Mouse (Mus musculus): ENCODE measurements around the gene Eno2. TPM values are rescaled to one million over a fixed set of nuclear protein-coding genes. Genes with fewer than 3 reads are reported as not detected.
A peak's percentile ranks its signal among the peaks of the same experiment; 100 is the strongest.
"Not testable (repeated sequence)": the region's sequence is repeated elsewhere in the genome, so short reads cannot be mapped to it uniquely, and the experiment has no call there.

Gene Eno2
- polyA plus RNA-seq, 1 experiment from 2014 or later: 2.6 TPM

GRCm38 (mm10) chr6:124808358-124809012 lies 39.0 kb upstream of the Eno2 start, which contains the start of gene Spsb2:
Spsb2 (plus strand) TSS chr6:124808661.
- ATAC-seq (replicated peaks; ENCODE audit: low FRiP score) (peak; percentile 65), DNase-seq (ENCODE audit: low spot score) (peak; percentile 84)

GRCm38 (mm10) chr6:124807986-124808357 lies 38.5 kb upstream of the Eno2 start:
- ATAC-seq (replicated peaks; ENCODE audit: low FRiP score) (no peak), DNase-seq (ENCODE audit: low spot score) (no peak)
- H3K27me3 ChIP-seq (replicated peaks; ENCODE audit: control insufficient read depth, insufficient read depth, low read length): no peaks in the 10 kb centered on the region
- H3K36me3 ChIP-seq (ENCODE audit: control insufficient read depth, insufficient read depth, low read length): peaks cover 22% of the 10 kb centered on the region
- H3K4me3 ChIP-seq (ENCODE audit: low read depth, low read length): peak overlapping the region; percentile 68
- H3K4me1 ChIP-seq (replicated peaks; ENCODE audit: control insufficient read depth, insufficient read depth, low read length): peaks cover 47% of the 10 kb centered on the region
- WGBS: 66% methylated on average over 6 of the region's 6 CpGs
- peak overlapping the region; percentile 96 for H3K4me2 ChIP-seq
- H3K9ac ChIP-seq (ENCODE audit: low read depth, low read length): peak overlapping the region; percentile 81
- H3K9me3 ChIP-seq (ENCODE audit: control insufficient read depth, low read length): no peaks in the 10 kb centered on the region
- peak overlapping the region; percentile 96 for H3K27ac ChIP-seq (ENCODE audit: low read depth, low read length)

More at GRCm38 (mm10) chr6:124808358-124809012, 39.0 kb upstream of the Eno2 start, which contains the start of gene Spsb2:
- Histone ChIP-seq H3K9me3 (ENCODE audit: control insufficient read depth, low read length) (no peaks in the 10 kb centered on the region), H3K4me2 (peak within 1 kb of the TSS; percentile 96), H3K27ac (ENCODE audit: low read depth, low read length) (peak within 1 kb of the TSS; percentile 96), H3K9ac (ENCODE audit: low read depth, low read length) (peak within 1 kb of the TSS; percentile 81), H3K27me3 (replicated peaks; ENCODE audit: control insufficient read depth, insufficient read depth, low read length) (no peaks in the 10 kb centered on the region), H3K4me3 (ENCODE audit: low read depth, low read length) (peak within 1 kb of the TSS; percentile 68), H3K36me3 (ENCODE audit: control insufficient read depth, insufficient read depth, low read length) (peaks cover 22% of the 10 kb centered on the region), H3K4me1 (replicated peaks; ENCODE audit: control insufficient read depth, insufficient read depth, low read length) (peaks cover 47% of the 10 kb centered on the region)
- WGBS: 3% methylated on average over 29 of the region's 29 CpGs

- Histone ChIP-seq H3K9ac (ENCODE audit: low read depth, low read length) (no peak overlapping the region), H3K27me3 (replicated peaks; ENCODE audit: control insufficient read depth, insufficient read depth, low read length) (no peaks in the 10 kb centered on the region), H3K4me2 (no peak overlapping the region; the same call in 1 of the 2 replicates), H3K4me3 (ENCODE audit: low read depth, low read length) (no peak overlapping the region), H3K27ac (ENCODE audit: low read depth, low read length) (no peak overlapping the region), H3K9me3 (ENCODE audit: control insufficient read depth, low read length) (no peaks in the 10 kb centered on the region), H3K36me3 (ENCODE audit: control insufficient read depth, insufficient read depth, low read length) (peaks cover 21% of the 10 kb centered on the region), H3K4me1 (replicated peaks; ENCODE audit: control insufficient read depth, insufficient read depth, low read length) (peaks cover 44% of the 10 kb centered on the region)
- DNase-seq (ENCODE audit: low spot score) (no peak), ATAC-seq (replicated peaks; ENCODE audit: low FRiP score) (no peak)
- 85% methylated on average over 4 of the region's 4 CpGs for WGBS
Observed at GRCm38 (mm10) chr6:124807366-124807765, 37.9 kb upstream of the Eno2 start.

- peak overlapping the region; percentile 47 for H3K4me3 ChIP-seq (ENCODE audit: low read depth, low read length)
- H3K27ac ChIP-seq (ENCODE audit: low read depth, low read length): peak overlapping the region; percentile 83
- H3K9me3 ChIP-seq (ENCODE audit: control insufficient read depth, low read length): no peaks in the 10 kb centered on the region
- 75% methylated on average over 7 of the region's 7 CpGs for WGBS
- H3K27me3 ChIP-seq (replicated peaks; ENCODE audit: control insufficient read depth, insufficient read depth, low read length): no peaks in the 10 kb centered on the region
- H3K36me3 ChIP-seq (ENCODE audit: control insufficient read depth, insufficient read depth, low read length): peaks cover 13% of the 10 kb centered on the region
- DNase-seq (ENCODE audit: low spot score): no peak
- H3K4me2 ChIP-seq: peak overlapping the region; percentile 79
- peak overlapping the region; percentile 54 for H3K9ac ChIP-seq (ENCODE audit: low read depth, low read length)
- peaks cover 36% of the 10 kb centered on the region for H3K4me1 ChIP-seq (replicated peaks; ENCODE audit: control insufficient read depth, insufficient read depth, low read length)
- no peak for ATAC-seq (replicated peaks; ENCODE audit: low FRiP score)
Observed at GRCm38 (mm10) chr6:124806446-124807140, 37.1 kb upstream of the Eno2 start.

GRCm38 (mm10) chr6:124805341-124806321 lies 36.2 kb upstream of the Eno2 start:
- 2% methylated on average over 34 of the region's 34 CpGs for WGBS
- Histone ChIP-seq H3K27ac (ENCODE audit: low read depth, low read length) (peak overlapping the region; percentile 83), H3K36me3 (ENCODE audit: control insufficient read depth, insufficient read depth, low read length) (peaks cover 8% of the 10 kb centered on the region), H3K9me3 (ENCODE audit: control insufficient read depth, low read length) (no peaks in the 10 kb centered on the region), H3K27me3 (replicated peaks; ENCODE audit: control insufficient read depth, insufficient read depth, low read length) (no peaks in the 10 kb centered on the region), H3K4me3 (ENCODE audit: low read depth, low read length) (peak overlapping the region; percentile 47), H3K4me1 (replicated peaks; ENCODE audit: control insufficient read depth, insufficient read depth, low read length) (peaks cover 32% of the 10 kb centered on the region), H3K9ac (ENCODE audit: low read depth, low read length) (peak overlapping the region; percentile 54), H3K4me2 (peak overlapping the region; percentile 79)
- DNase-seq (ENCODE audit: low spot score) (peak; percentile 90), ATAC-seq (replicated peaks; ENCODE audit: low FRiP score) (peak; percentile 64)

GRCm38 (mm10) chr6:124804341-124804740 lies 34.9 kb upstream of the Eno2 start:
- WGBS: 79% methylated on average over 3 of the region's 3 CpGs
- Histone ChIP-seq H3K36me3 (ENCODE audit: control insufficient read depth, insufficient read depth, low read length) (no peaks in the 10 kb centered on the region), H3K9ac (ENCODE audit: low read depth, low read length) (no peak overlapping the region), H3K9me3 (ENCODE audit: control insufficient read depth, low read length) (no peaks in the 10 kb centered on the region), H3K4me2 (no peak overlapping the region), H3K4me1 (replicated peaks; ENCODE audit: control insufficient read depth, insufficient read depth, low read length) (peaks cover 20% of the 10 kb centered on the region), H3K27ac (ENCODE audit: low read depth, low read length) (no peak overlapping the region), H3K27me3 (replicated peaks; ENCODE audit: control insufficient read depth, insufficient read depth, low read length) (no peaks in the 10 kb centered on the region), H3K4me3 (ENCODE audit: low read depth, low read length) (no peak overlapping the region)
- ATAC-seq (replicated peaks; ENCODE audit: low FRiP score): no peak
- DNase-seq (ENCODE audit: low spot score): no peak

GRCm38 (mm10) chr6:124803691-124804090 lies 34.2 kb upstream of the Eno2 start:
- H3K4me3 ChIP-seq (ENCODE audit: low read depth, low read length); H3K27me3 ChIP-seq (replicated peaks; ENCODE audit: control insufficient read depth, insufficient read depth, low read length); H3K9ac ChIP-seq (ENCODE audit: low read depth, low read length); ATAC-seq (replicated peaks; ENCODE audit: low FRiP score); H3K27ac ChIP-seq (ENCODE audit: low read depth, low read length); H3K4me2 ChIP-seq; DNase-seq (ENCODE audit: low spot score); H3K9me3 ChIP-seq (ENCODE audit: control insufficient read depth, low read length); H3K36me3 ChIP-seq (ENCODE audit: control insufficient read depth, insufficient read depth, low read length): not testable (repeated sequence)
- peaks cover 20% of the 10 kb centered on the region for H3K4me1 ChIP-seq (replicated peaks; ENCODE audit: control insufficient read depth, insufficient read depth, low read length)
- WGBS: 88% methylated on average over 4 of the region's 4 CpGs

GRCm38 (mm10) chr6:124803061-124803460 lies 33.6 kb upstream of the Eno2 start:
- 65% methylated on average over 3 of the region's 3 CpGs for WGBS
- no peak overlapping the region for H3K4me3 ChIP-seq (ENCODE audit: low read depth, low read length)
- H3K9me3 ChIP-seq (ENCODE audit: control insufficient read depth, low read length): no peaks in the 10 kb centered on the region
- no peaks in the 10 kb centered on the region for H3K27me3 ChIP-seq (replicated peaks; ENCODE audit: control insufficient read depth, insufficient read depth, low read length)
- ATAC-seq (replicated peaks; ENCODE audit: low FRiP score): no peak
- H3K9ac ChIP-seq (ENCODE audit: low read depth, low read length): no peak overlapping the region
- H3K27ac ChIP-seq (ENCODE audit: low read depth, low read length): no peak overlapping the region
- H3K4me2 ChIP-seq: no peak overlapping the region; the same call in 1 of the 2 replicates
- H3K36me3 ChIP-seq (ENCODE audit: control insufficient read depth, insufficient read depth, low read length): no peaks in the 10 kb centered on the region
- DNase-seq (ENCODE audit: low spot score): no peak
- H3K4me1 ChIP-seq (replicated peaks; ENCODE audit: control insufficient read depth, insufficient read depth, low read length): peaks cover 18% of the 10 kb centered on the region
